Mouse (Mus musculus): Measurements from ENCODE around the gene Lima1. TPM values are rescaled to one million over a fixed set of nuclear protein-coding genes. Genes with fewer than 3 reads are reported as not detected.
"Not testable (repeated sequence)": the region's sequence is repeated elsewhere in the genome, so short reads cannot be mapped to it uniquely, and the experiment has no call there.

The Lima1 gene
- polyA plus RNA-seq, 1 experiment from 2014 or later, result 96.4 TPM

DNA sequence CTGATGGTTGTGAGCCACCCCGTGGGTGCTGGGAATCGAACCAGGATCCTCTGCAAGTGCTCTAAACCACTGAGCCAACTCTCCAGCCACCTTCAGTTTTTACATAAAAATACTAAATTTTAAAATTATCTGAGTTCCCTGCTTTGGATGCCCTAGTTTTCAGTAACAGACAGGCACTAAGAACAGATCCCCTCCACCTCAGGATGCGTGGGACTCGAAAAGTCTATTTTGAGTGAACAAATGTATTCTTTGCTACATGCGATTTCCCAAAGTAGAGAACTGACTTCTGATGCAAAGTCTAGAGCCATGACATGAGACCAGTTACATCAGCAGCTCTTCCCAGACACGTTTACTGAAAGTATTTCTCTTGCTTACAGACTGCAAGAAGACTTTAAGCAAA lies 84.8 kb downstream of the Lima1 start:
- H3K4me3 ChIP-seq (replicated peaks), result no peak overlapping the region
- peaks cover 42% of the 10 kb centered on the region for H3K36me3 ChIP-seq

GRCm38 (mm10) chr15:99787625-99788120 lies 87.6 kb downstream of the Lima1 start:
- Histone ChIP-seq H3K27ac (no peak overlapping the region), H3K4me3 (replicated peaks) (no peak overlapping the region), H3K9me3 (no peaks in the 10 kb centered on the region), H3K4me2 (replicated peaks) (no peak overlapping the region), H3K27me3 (replicated peaks) (no peaks in the 10 kb centered on the region), H3K4me1 (replicated peaks) (no peaks in the 10 kb centered on the region), H3K9ac (no peak overlapping the region), H3K36me3 (peaks cover 35% of the 10 kb centered on the region)
- ATAC-seq, result no peak; the same call in 1 of the 2 replicates
- WGBS, result 62% methylated on average over 9 of the region's 9 CpGs

More for the DNA sequence above, 84.8 kb downstream of the Lima1 start:
- no peak for ATAC-seq
- H3K27ac ChIP-seq, result no peak overlapping the region
- H3K9ac ChIP-seq, result no peak overlapping the region
- no peaks in the 10 kb centered on the region for H3K4me1 ChIP-seq (replicated peaks)
- no peaks in the 10 kb centered on the region for H3K9me3 ChIP-seq
- 94% methylated on average over 6 of the region's 6 CpGs for WGBS
- H3K27me3 ChIP-seq (replicated peaks), result no peaks in the 10 kb centered on the region
- no peak overlapping the region for H3K4me2 ChIP-seq (replicated peaks)

- Histone ChIP-seq H3K9me3 (no peaks in the 10 kb centered on the region), H3K27me3 (replicated peaks) (no peaks in the 10 kb centered on the region), H3K4me1 (replicated peaks) (no peaks in the 10 kb centered on the region), H3K36me3 (peaks cover 35% of the 10 kb centered on the region), H3K9ac (no peak overlapping the region), H3K4me2 (replicated peaks) (no peak overlapping the region), H3K27ac (no peak overlapping the region), H3K4me3 (replicated peaks) (no peak overlapping the region)
- WGBS, result 86% methylated on average over 16 of the region's 16 CpGs
- ATAC-seq, result 0 out of 2 replicates have a peak, but pooled peaks have one; percentile 55
Measured at GRCm38 (mm10) chr15:99778677-99779335, 96.5 kb downstream of the Lima1 start.

- Histone ChIP-seq H3K36me3 (peaks cover 28% of the 10 kb centered on the region), H3K4me1 (replicated peaks) (0 out of 2 replicates have a peak, but pooled peaks cover under 1% of the 10 kb centered on the region), H3K4me2 (replicated peaks) (no peak overlapping the region), H3K9ac (no peak overlapping the region), H3K27me3 (replicated peaks) (no peaks in the 10 kb centered on the region), H3K4me3 (replicated peaks) (no peak overlapping the region), H3K9me3 (no peaks in the 10 kb centered on the region), H3K27ac (no peak overlapping the region)
- ATAC-seq, result no peak
- 35% methylated on average over 7 of the region's 7 CpGs for WGBS
Measured at GRCm38 (mm10) chr15:99778148-99778547, 97.1 kb downstream of the Lima1 start.

DNA sequence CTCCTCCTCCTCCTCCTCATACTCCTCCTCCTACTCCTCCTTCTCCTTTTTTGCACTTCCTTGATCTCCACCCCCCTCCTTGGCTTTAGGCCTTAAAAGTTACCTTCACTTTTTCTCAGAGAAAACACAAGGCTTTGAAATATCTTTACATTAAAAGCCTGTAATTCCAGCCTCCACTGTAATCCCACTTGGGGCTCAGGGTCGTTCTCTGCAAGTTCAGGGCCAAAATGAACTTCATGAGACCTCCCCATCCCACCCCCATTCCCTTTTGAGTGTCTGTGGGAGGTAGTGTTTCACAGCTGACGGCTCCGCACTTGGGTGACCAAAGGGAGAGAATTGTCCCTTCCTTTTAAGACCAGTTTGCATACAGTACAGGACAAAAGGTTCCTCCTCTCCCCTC lies 102.3 kb downstream of the Lima1 start:
- no peaks in the 10 kb centered on the region for H3K27me3 ChIP-seq (replicated peaks)
- no peaks in the 10 kb centered on the region; the same call in 1 of the 2 replicates for H3K36me3 ChIP-seq
- H3K4me3 ChIP-seq (replicated peaks), result no peak overlapping the region
- no peak overlapping the region for H3K9ac ChIP-seq
- H3K27ac ChIP-seq, result peak overlapping the region; percentile 62
- no peak for ATAC-seq
- WGBS, result 32% methylated on average over 3 of the region's 3 CpGs
- H3K4me2 ChIP-seq (replicated peaks), result peak overlapping the region; percentile 86
- 0 out of 2 replicates have a peak, but pooled peaks cover 5% of the 10 kb centered on the region for H3K4me1 ChIP-seq (replicated peaks)
- no peaks in the 10 kb centered on the region for H3K9me3 ChIP-seq

GRCm38 (mm10) chr15:99772881-99772924 lies 102.6 kb downstream of the Lima1 start, which contains the start of gene Cers5:
Gene Cers5, minus strand, starts transcription at chr15:99772885.
- Histone ChIP-seq H3K4me3 (replicated peaks) (peak within 1 kb of the TSS; percentile 89), H3K9ac (peak within 1 kb of the TSS; percentile 87), H3K27ac (peak within 1 kb of the TSS; percentile 95), H3K4me2 (replicated peaks) (peak within 1 kb of the TSS; percentile 86)
- ATAC-seq; H3K36me3 ChIP-seq; H3K27me3 ChIP-seq (replicated peaks); H3K4me1 ChIP-seq (replicated peaks); H3K9me3 ChIP-seq: not testable (repeated sequence)

DNA sequence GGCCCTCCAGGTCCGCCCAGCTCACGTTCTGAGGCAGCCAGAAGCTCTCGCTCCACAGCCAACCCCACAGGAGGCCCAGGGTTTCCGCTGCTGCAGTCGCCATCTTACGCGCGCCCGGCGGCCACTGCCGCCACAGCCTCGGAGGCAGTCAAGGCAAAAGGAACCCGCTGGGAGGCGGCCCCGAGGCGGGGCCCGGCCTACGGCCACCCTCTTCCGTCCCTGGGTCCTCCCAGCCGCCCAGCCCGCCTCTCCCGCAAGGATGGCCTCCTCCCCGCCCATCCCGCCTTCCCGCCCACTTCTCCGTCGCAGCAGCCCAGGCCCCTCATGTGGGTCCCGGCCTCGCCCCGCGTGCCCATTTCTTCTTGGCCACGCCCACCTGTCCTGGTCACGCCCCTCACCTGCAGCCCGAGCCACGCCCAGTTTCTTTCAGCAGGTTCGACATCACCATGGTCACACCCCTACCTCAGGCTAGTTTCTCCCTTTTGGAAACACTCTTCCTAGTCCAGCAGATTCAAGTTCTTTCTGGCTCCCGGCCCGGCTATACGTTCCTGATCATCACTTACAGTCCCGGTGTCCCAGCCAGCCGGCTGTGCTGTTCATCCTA lies 102.9 kb downstream of the Lima1 start:
- WGBS, result under 1% methylated on average over 40 of the region's 41 CpGs
- H3K36me3 ChIP-seq, result no peaks in the 10 kb centered on the region
- 0 out of 2 replicates have a peak, but pooled peaks cover 5% of the 10 kb centered on the region for H3K4me1 ChIP-seq (replicated peaks)
- H3K9me3 ChIP-seq, result no peaks in the 10 kb centered on the region
- no peaks in the 10 kb centered on the region for H3K27me3 ChIP-seq (replicated peaks)
- H3K9ac ChIP-seq, result peak overlapping the region; percentile 87
- peak overlapping the region; percentile 89 for H3K4me3 ChIP-seq (replicated peaks)
- H3K27ac ChIP-seq, result peak overlapping the region; percentile 95
- peak; percentile 98 for ATAC-seq
- peak overlapping the region; percentile 86 for H3K4me2 ChIP-seq (replicated peaks)

DNA sequence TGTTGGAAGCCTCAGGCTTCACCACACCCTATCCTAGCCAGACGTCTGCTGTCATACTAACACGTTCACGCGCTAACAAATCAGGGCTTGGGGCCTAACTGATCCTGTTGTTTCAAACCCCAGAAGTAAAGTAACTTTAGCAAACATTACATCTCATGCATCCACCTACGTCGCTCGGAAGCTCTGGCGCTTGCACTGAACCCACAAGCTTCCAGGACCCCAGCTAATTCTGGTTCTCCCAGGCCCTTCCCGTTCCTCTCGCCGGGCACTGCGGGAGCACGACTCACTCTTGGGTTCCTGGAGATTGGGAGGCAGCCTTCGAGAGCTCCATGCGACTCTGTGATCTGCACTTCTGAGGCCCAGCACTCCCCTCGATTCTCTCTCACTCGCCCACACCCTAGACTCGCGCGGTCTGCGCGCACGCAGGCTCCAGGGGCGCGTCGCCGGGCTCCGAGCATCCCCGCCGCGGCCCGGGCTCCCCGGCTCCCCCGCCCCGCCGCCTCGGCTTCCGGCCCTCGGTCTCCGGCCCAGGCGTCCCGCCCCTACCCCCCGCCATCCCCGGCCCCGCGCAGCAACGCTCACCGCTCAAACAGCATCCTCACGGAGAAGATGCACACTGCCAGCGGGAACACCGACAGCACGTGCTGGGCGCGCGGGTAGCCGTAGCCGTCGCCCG lies 103.5 kb downstream of the Lima1 start:
- peak; percentile 73 for ATAC-seq
- peak overlapping the region; percentile 95 for H3K27ac ChIP-seq
- under 1% methylated on average over 59 of the region's 59 CpGs for WGBS
- H3K9me3 ChIP-seq, result no peaks in the 10 kb centered on the region
- H3K4me2 ChIP-seq (replicated peaks), result peak overlapping the region; percentile 86
- H3K36me3 ChIP-seq, result no peaks in the 10 kb centered on the region
- peak overlapping the region; percentile 87 for H3K9ac ChIP-seq
- peak overlapping the region; percentile 89 for H3K4me3 ChIP-seq (replicated peaks)
- H3K27me3 ChIP-seq (replicated peaks), result no peaks in the 10 kb centered on the region
- 0 out of 2 replicates have a peak, but pooled peaks cover 5% of the 10 kb centered on the region for H3K4me1 ChIP-seq (replicated peaks)

DNA sequence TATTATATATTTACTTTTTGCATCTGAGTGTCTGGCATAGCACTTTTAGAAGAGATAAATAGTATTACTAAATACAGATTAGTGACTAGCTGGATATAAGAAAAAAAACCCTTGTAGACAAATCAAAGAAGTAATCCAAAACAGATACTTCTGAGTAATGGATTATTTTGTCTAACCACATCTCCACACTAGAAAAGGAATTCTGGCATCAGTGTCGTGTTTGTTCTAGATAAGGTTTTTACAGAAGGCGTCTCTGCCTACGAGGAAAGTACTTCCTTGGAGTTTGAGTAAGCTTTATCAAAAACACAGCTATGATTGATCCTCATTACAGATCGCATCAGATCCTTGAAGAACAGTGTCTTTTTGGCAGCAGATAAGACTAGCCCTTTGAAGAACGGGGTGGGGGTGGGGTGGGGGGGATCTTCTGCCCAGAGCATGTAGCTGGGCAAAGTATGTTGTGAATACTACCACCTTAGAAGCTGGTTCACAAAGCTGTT lies 104.2 kb downstream of the Lima1 start:
- Histone ChIP-seq H3K36me3 (no peaks in the 10 kb centered on the region), H3K9me3 (no peaks in the 10 kb centered on the region), H3K9ac (peak overlapping the region; percentile 87), H3K27me3 (replicated peaks) (no peaks in the 10 kb centered on the region), H3K4me1 (replicated peaks) (0 out of 2 replicates have a peak, but pooled peaks cover 5% of the 10 kb centered on the region), H3K27ac (0 out of 2 replicates have a peak overlapping the region, but pooled peaks have one; percentile 95), H3K4me3 (replicated peaks) (peak overlapping the region; percentile 89), H3K4me2 (replicated peaks) (peak overlapping the region; percentile 86)
- ATAC-seq, result no peak
- WGBS, result 10% methylated on average over 5 of the region's 5 CpGs

- no peak for ATAC-seq
- Histone ChIP-seq H3K36me3 (0 out of 2 replicates have a peak, but pooled peaks cover 3% of the 10 kb centered on the region), H3K9me3 (no peaks in the 10 kb centered on the region), H3K9ac (no peak overlapping the region), H3K4me1 (replicated peaks) (0 out of 2 replicates have a peak, but pooled peaks cover 5% of the 10 kb centered on the region), H3K27ac (no peak overlapping the region), H3K27me3 (replicated peaks) (no peaks in the 10 kb centered on the region), H3K4me3 (replicated peaks) (no peak overlapping the region), H3K4me2 (replicated peaks) (no peak overlapping the region)
- 84% methylated on average over 1 of the region's 1 CpGs for WGBS
Measured at GRCm38 (mm10) chr15:99768761-99769160, 106.5 kb downstream of the Lima1 start.

DNA sequence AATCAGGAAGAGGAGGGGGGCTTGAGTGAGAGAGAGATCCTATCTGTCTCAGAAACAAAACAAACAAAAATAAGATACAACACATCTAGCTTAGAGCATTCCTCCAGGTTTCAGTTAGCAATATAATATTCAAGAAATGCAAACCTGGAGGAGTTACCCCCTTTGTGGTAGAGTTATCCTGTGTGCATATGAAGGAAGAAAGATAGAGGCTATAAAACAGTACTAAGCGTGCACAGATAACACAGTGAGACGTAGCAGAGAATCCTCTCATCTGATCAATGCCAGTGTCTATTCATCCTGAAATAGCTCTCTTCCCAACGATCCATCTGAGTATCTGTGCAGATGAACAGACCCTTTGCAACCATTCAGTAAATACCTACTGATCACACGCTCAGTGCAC lies 107.8 kb downstream of the Lima1 start:
- Histone ChIP-seq H3K4me3 (replicated peaks) (no peak overlapping the region), H3K36me3 (0 out of 2 replicates have a peak, but pooled peaks cover 3% of the 10 kb centered on the region), H3K27ac (no peak overlapping the region), H3K27me3 (replicated peaks) (no peaks in the 10 kb centered on the region), H3K9me3 (no peaks in the 10 kb centered on the region), H3K4me2 (replicated peaks) (no peak overlapping the region), H3K4me1 (replicated peaks) (0 out of 2 replicates have a peak, but pooled peaks cover 2% of the 10 kb centered on the region), H3K9ac (no peak overlapping the region)
- ATAC-seq, result no peak
- 75% methylated on average over 4 of the region's 4 CpGs for WGBS

GRCm38 (mm10) chr15:99754204-99754603 lies 121.1 kb downstream of the Lima1 start:
- no peak overlapping the region for H3K4me3 ChIP-seq (replicated peaks)
- H3K27ac ChIP-seq, result no peak overlapping the region
- H3K36me3 ChIP-seq, result no peaks in the 10 kb centered on the region
- H3K9ac ChIP-seq, result no peak overlapping the region
- no peak for ATAC-seq
- no peaks in the 10 kb centered on the region for H3K27me3 ChIP-seq (replicated peaks)
- WGBS, result 81% methylated on average over 3 of the region's 3 CpGs
- no peak overlapping the region for H3K4me2 ChIP-seq (replicated peaks)
- 0 out of 2 replicates have a peak, but pooled peaks cover 5% of the 10 kb centered on the region for H3K4me1 ChIP-seq (replicated peaks)
- H3K9me3 ChIP-seq, result no peaks in the 10 kb centered on the region
